ENCODE assay signal across 10 mouse cellular contexts in the genomic region with DNA sequence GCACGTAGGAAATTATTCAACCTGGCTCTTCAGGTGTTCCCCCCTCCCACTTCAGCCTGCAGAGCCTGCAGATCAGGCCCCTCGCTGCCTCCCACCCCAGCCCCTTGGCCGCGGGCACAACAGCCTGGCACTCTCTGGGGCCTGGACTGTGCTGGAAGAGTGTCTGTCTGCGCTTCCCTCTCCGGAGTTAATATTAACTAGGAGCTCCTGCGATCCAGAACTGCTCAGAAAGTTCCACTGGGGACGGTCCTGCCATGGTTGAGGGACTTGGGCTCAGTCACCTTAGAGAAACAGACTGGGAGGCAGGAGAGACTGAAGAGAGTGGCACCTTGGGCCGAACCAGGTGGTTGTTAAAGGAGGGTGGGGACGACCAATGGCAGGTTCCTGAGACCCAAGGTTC. TPM values are rescaled to one million over a fixed set of nuclear protein-coding genes. Genes with fewer than 3 reads are reported as not detected.
A peak's percentile ranks its signal among the peaks of the same experiment; 100 is the strongest.
DNase-seq lines count a peak whose midpoint lies in the region; ATAC-seq lines count a peak whose summit lies in the region.
"Had no signal": no experiment of that assay in that cellular context is flagged by ENCODE, and none has a peak within 500 bp of the region (broad histone marks: within the 10 kb centered on the region; RNA-seq: fewer than 3 reads in every experiment).

No protein-coding gene starts in this region.

- H3K27ac ChIP-seq in heart, embryonic 12.5 days (ENCODE audit: poor library complexity, severe bottlenecking): no peak overlapping the region
- H3K27ac ChIP-seq in hindbrain, embryonic 12.5 days: no peak overlapping the region
- no peak overlapping the region for H3K27ac ChIP-seq in midbrain, embryonic 16.5 days (ENCODE audit: low read length)

- peak overlapping the region; percentile 54; the same call in 1 of the 2 replicates for H3K4me3 ChIP-seq in heart, embryonic 12.5 days
- H3K4me3 ChIP-seq in hindbrain, embryonic 12.5 days: peak overlapping the region; percentile 51
- peak overlapping the region; percentile 58 for H3K4me3 ChIP-seq in midbrain, embryonic 16.5 days (ENCODE audit: low read depth, low read length)

- H3K9ac ChIP-seq in heart, embryonic 12.5 days: no peak overlapping the region
- H3K9ac ChIP-seq in hindbrain, embryonic 12.5 days: no peak overlapping the region
- H3K9ac ChIP-seq in midbrain, embryonic 16.5 days (ENCODE audit: low read depth, low read length): no peak overlapping the region

- no peak for ATAC-seq in heart, embryonic 12.5 days (ENCODE audit: insufficient number of reproducible peaks, low FRiP score)
- no peak for ATAC-seq in hindbrain, embryonic 12.5 days (ENCODE audit: low FRiP score)
- no peak for ATAC-seq in midbrain, embryonic 16.5 days

- no peak for DNase-seq in heart, adult 9 months (ENCODE audit: low spot score in 2 of 2)
- peak; percentile 31 to 68 for DNase-seq in kidney, postnatal 4 days
- DNase-seq in thymus, postnatal 14 days: no peak
- DNase-seq in ovary, postnatal 10 days (ENCODE audit: low spot score): no peak
- DNase-seq in natural killer cell, adult 2 months (ENCODE audit: low spot score in 2 of 2): no peak

- H3K36me3 ChIP-seq in heart, embryonic 12.5 days: no peaks in the 10 kb centered on the region
- H3K36me3 ChIP-seq in hindbrain, embryonic 12.5 days: no peaks in the 10 kb centered on the region
- H3K36me3 ChIP-seq in midbrain, embryonic 16.5 days (ENCODE audit: control insufficient read depth, insufficient read depth, low read length): no peaks in the 10 kb centered on the region

- 5% methylated on average over 10 of the region's 10 CpGs for WGBS in heart, embryonic 12.5 days
- WGBS in hindbrain, embryonic 12.5 days: under 1% methylated on average over 10 of the region's 10 CpGs
- 3% methylated on average over 10 of the region's 10 CpGs for WGBS in midbrain, embryonic 16.5 days

- peaks cover 44% of the 10 kb centered on the region for H3K4me1 ChIP-seq in heart, embryonic 12.5 days (replicated peaks)
- H3K4me1 ChIP-seq in hindbrain, embryonic 12.5 days: peaks cover 60% of the 10 kb centered on the region
- H3K4me1 ChIP-seq in midbrain, embryonic 16.5 days (ENCODE audit: control insufficient read depth, insufficient read depth, low read length): peaks cover 33% of the 10 kb centered on the region

- no peaks in the 10 kb centered on the region for H3K9me3 ChIP-seq in heart, embryonic 12.5 days (replicated peaks)
- no peaks in the 10 kb centered on the region for H3K9me3 ChIP-seq in hindbrain, embryonic 12.5 days (replicated peaks)
- H3K9me3 ChIP-seq in midbrain, embryonic 16.5 days (replicated peaks; ENCODE audit: control insufficient read depth, low read length, poor library complexity, severe bottlenecking): no peaks in the 10 kb centered on the region
- H3K9me3 ChIP-seq: megakaryocyte, embryonic 14.5 days had no signal

- H3K4me2 ChIP-seq in heart, embryonic 12.5 days: peak overlapping the region; percentile 92; the same call in 1 of the 2 replicates
- H3K4me2 ChIP-seq in hindbrain, embryonic 12.5 days (replicated peaks): peak overlapping the region; percentile 93
- H3K4me2 ChIP-seq in midbrain, embryonic 16.5 days (ENCODE audit: low read length): peak overlapping the region; percentile 87

- peaks cover 100% of the 10 kb centered on the region for H3K27me3 ChIP-seq in heart, embryonic 12.5 days (replicated peaks)
- H3K27me3 ChIP-seq in hindbrain, embryonic 12.5 days: peaks cover 100% of the 10 kb centered on the region
- peaks cover 73% of the 10 kb centered on the region for H3K27me3 ChIP-seq in midbrain, embryonic 16.5 days (ENCODE audit: control insufficient read depth, insufficient read depth, low read depth, low read length)

RNA-seq across cellular contexts. Expression of gene Shh, which starts 3.4 kb away (rescaled TPM):
- 0.09 and 0.30 TPM in 2 replicates for polyA plus RNA-seq in heart, embryonic 12.5 days (2016; fragmentation: Nextera tagmentation; extraction: Ambion mirVana)
- 4.7 and 5.6 TPM in 2 replicates for polyA plus RNA-seq in hindbrain, embryonic 12.5 days (2016; fragmentation: Nextera tagmentation; extraction: Ambion mirVana)
- polyA plus RNA-seq in midbrain, embryonic 16.5 days (2015; fragmentation: Nextera tagmentation; extraction: Ambion mirVana): 0.83 and 1.0 TPM in 2 replicates
- polyA plus RNA-seq: C2C12 had no signal

Comparison
In these comparisons a context has a peak if more than half of its experiments do, and no peak if none do; other contexts are left out.
1. DNase-seq: peak in kidney, postnatal 4 days (2 of 2); none in heart, adult 9 months (0 of 2), thymus, postnatal 14 days (single experiment), ovary, postnatal 10 days (single experiment) and natural killer cell, adult 2 months (0 of 2).
2. Peak in every context shown above with its lines, with median percentiles within 50 percentile points of each other: H3K4me2 ChIP-seq and H3K4me3 ChIP-seq.